Mouse (Mus musculus) neural tube, embryonic 13.5 days (tissue): Measurements from ENCODE around the gene Zfp385a. TPM values are rescaled to one million over a fixed set of nuclear protein-coding genes. Genes with fewer than 3 reads are reported as not detected.

Experiments
- ATAC-seq: fragments of 200-750 bp; cut with Nextera tagmentation; 2 replicates; pipeline ENCODE4 v1.8.0; 2017; ENCODE audit warnings: low read depth, mild to moderate bottlenecking, moderate TSS enrichment, moderate library complexity
- H3K27ac ChIP-seq: fragments of 300-500 bp; sonication (generic); replicated peaks from 2 replicates; pipeline ENCODE4 v1.5.1; 2015; ENCODE audit warnings: moderate library complexity, mild to moderate bottlenecking, inconsistent platforms
- H3K27me3 ChIP-seq: fragments of 300-500 bp; sonication (generic); 2 replicates; pipeline ENCODE4 v1.6.1; 2015; ENCODE audit warnings: mild to moderate bottlenecking, inconsistent platforms
- H3K36me3 ChIP-seq: fragments of 300-500 bp; sonication (generic); 2 replicates; pipeline ENCODE4 v1.6.1; 2015; ENCODE audit warnings: mild to moderate bottlenecking, inconsistent platforms
- H3K4me1 ChIP-seq: fragments of 300-500 bp; sonication (generic); replicated peaks from 2 replicates; pipeline ENCODE4 v1.6.1; 2015; ENCODE audit warnings: inconsistent platforms
- H3K4me2 ChIP-seq: fragments of 300-500 bp; sonication (generic); 2 replicates; pipeline ENCODE4 v1.6.1; 2015; ENCODE audit warnings: inconsistent platforms, mild to moderate bottlenecking, moderate library complexity
- H3K4me3 ChIP-seq: fragments of 300-500 bp; sonication (generic); 2 replicates; pipeline ENCODE4 v1.5.1; 2015; ENCODE audit warnings: mild to moderate bottlenecking, inconsistent platforms
- H3K9ac ChIP-seq: fragments of 300-500 bp; sonication (generic); 2 replicates; pipeline ENCODE4 v1.6.1; 2015; ENCODE audit warnings: moderate library complexity, mild to moderate bottlenecking, inconsistent platforms
- H3K9me3 ChIP-seq: fragments of 300-500 bp; sonication (generic); 2 replicates; pipeline ENCODE4 v1.6.1; 2016; ENCODE audit warnings: inconsistent platforms
- WGBS: fragments of 180-500 bp; shearing (Covaris S2); methylation state at CpG from one replicate; pipeline ENCODE4 v1.1.7; 2015; 5-methylcytosine and 5-hydroxymethylcytosine counted together
- polyA plus RNA-seq: library from polyadenylated mRNA; unstranded; fragments of >200 nt; fragmentation: Nextera tagmentation; extraction: Ambion mirVana; gene quantifications from 2 replicates; pipeline ENCODE4 v1.2.1, GENCODE M21; 2015

Zfp385a gene
- polyA plus RNA-seq, 1 experiment from 2014 or later = 18.4 TPM

GRCm38 (mm10) chr15:103333081-103333615 is 6.7 kb downstream of the Zfp385a start:
- H3K27ac ChIP-seq = no peak overlapping the region
- peaks cover 10% of the 10 kb centered on the region for H3K27me3 ChIP-seq
- 49% methylated on average over 5 of the region's 5 CpGs for WGBS
- no peak overlapping the region for H3K4me2 ChIP-seq
- H3K4me3 ChIP-seq = no peak overlapping the region
- ATAC-seq = no peak
- peaks cover 13% of the 10 kb centered on the region for H3K4me1 ChIP-seq
- H3K36me3 ChIP-seq = no peaks in the 10 kb centered on the region
- no peaks in the 10 kb centered on the region for H3K9me3 ChIP-seq
- H3K9ac ChIP-seq = no peak overlapping the region

- WGBS = 1% methylated on average over 40 of the region's 40 CpGs
These were observed 16.2 kb downstream of the Zfp385a start for GRCm38 (mm10) chr15:103323455-103324247.

GRCm38 (mm10) chr15:103323070-103323454 is 16.8 kb downstream of the Zfp385a start:
- peak overlapping the region; percentile 87 for H3K9ac ChIP-seq
- H3K4me2 ChIP-seq = peak overlapping the region; percentile 84
- H3K27me3 ChIP-seq = no peaks in the 10 kb centered on the region
- H3K9me3 ChIP-seq = no peaks in the 10 kb centered on the region
- peaks cover 19% of the 10 kb centered on the region for H3K36me3 ChIP-seq
- under 1% methylated on average over 19 of the region's 26 CpGs for WGBS
- peak overlapping the region; percentile 79 for H3K27ac ChIP-seq
- H3K4me3 ChIP-seq = peak overlapping the region; percentile 70
- peaks cover 43% of the 10 kb centered on the region for H3K4me1 ChIP-seq
- ATAC-seq = peak; percentile 69

More at GRCm38 (mm10) chr15:103323455-103324247, 16.2 kb downstream of the Zfp385a start:
- Histone ChIP-seq H3K9ac (peak overlapping the region; percentile 87), H3K9me3 (no peaks in the 10 kb centered on the region), H3K4me2 (peak overlapping the region; percentile 84), H3K4me3 (peak overlapping the region; percentile 70), H3K36me3 (peaks cover 14% of the 10 kb centered on the region), H3K27me3 (no peaks in the 10 kb centered on the region), H3K27ac (peak overlapping the region; percentile 79), H3K4me1 (peaks cover 39% of the 10 kb centered on the region)
- ATAC-seq = peak; percentile 97

- H3K4me2 ChIP-seq = peak overlapping the region; percentile 84
- H3K36me3 ChIP-seq = peaks cover 25% of the 10 kb centered on the region
- peak overlapping the region; percentile 70 for H3K4me3 ChIP-seq
- no peak for ATAC-seq
- peaks cover 46% of the 10 kb centered on the region for H3K4me1 ChIP-seq
- H3K27me3 ChIP-seq = no peaks in the 10 kb centered on the region
- WGBS = 46% methylated on average over 4 of the region's 4 CpGs
- H3K9ac ChIP-seq = peak overlapping the region; percentile 87
- H3K9me3 ChIP-seq = no peaks in the 10 kb centered on the region
- H3K27ac ChIP-seq = 0 out of 2 replicates have a peak overlapping the region, but pooled peaks have one; percentile 79
These were observed 17.5 kb downstream of the Zfp385a start for GRCm38 (mm10) chr15:103322396-103322795.

- Histone ChIP-seq H3K9ac (no peak overlapping the region), H3K27ac (no peak overlapping the region), H3K4me1 (peaks cover 48% of the 10 kb centered on the region), H3K4me2 (0 out of 2 replicates have a peak overlapping the region, but pooled peaks have one; percentile 84), H3K27me3 (no peaks in the 10 kb centered on the region), H3K9me3 (no peaks in the 10 kb centered on the region), H3K36me3 (peaks cover 38% of the 10 kb centered on the region), H3K4me3 (no peak overlapping the region)
- 63% methylated on average over 1 of the region's 1 CpGs for WGBS
- no peak for ATAC-seq
These were observed 18.8 kb downstream of the Zfp385a start for GRCm38 (mm10) chr15:103321076-103321475.

GRCm38 (mm10) chr15:103318201-103318816 is 21.6 kb downstream of the Zfp385a start:
- Histone ChIP-seq H3K4me2 (no peak overlapping the region), H3K9me3 (no peaks in the 10 kb centered on the region), H3K27ac (peak overlapping the region; percentile 38), H3K4me1 (peaks cover 67% of the 10 kb centered on the region), H3K27me3 (no peaks in the 10 kb centered on the region), H3K9ac (no peak overlapping the region; the same call in 1 of the 2 replicates), H3K36me3 (peaks cover 47% of the 10 kb centered on the region), H3K4me3 (no peak overlapping the region)
- ATAC-seq = no peak
- 82% methylated on average over 3 of the region's 3 CpGs for WGBS

GRCm38 (mm10) chr15:103317731-103318130 is 22.2 kb downstream of the Zfp385a start:
- peaks cover 70% of the 10 kb centered on the region for H3K4me1 ChIP-seq
- 81% methylated on average over 8 of the region's 8 CpGs for WGBS
- no peak overlapping the region for H3K9ac ChIP-seq
- peaks cover 52% of the 10 kb centered on the region for H3K36me3 ChIP-seq
- H3K4me2 ChIP-seq = no peak overlapping the region
- ATAC-seq = no peak
- peak overlapping the region; percentile 38; the same call in 1 of the 2 replicates for H3K27ac ChIP-seq
- no peak overlapping the region for H3K4me3 ChIP-seq
- no peaks in the 10 kb centered on the region for H3K27me3 ChIP-seq
- no peaks in the 10 kb centered on the region for H3K9me3 ChIP-seq

GRCm38 (mm10) chr15:103317120-103317519 is 22.8 kb downstream of the Zfp385a start:
- Histone ChIP-seq H3K27me3 (no peaks in the 10 kb centered on the region), H3K4me2 (no peak overlapping the region), H3K4me1 (peaks cover 66% of the 10 kb centered on the region), H3K4me3 (no peak overlapping the region), H3K36me3 (peaks cover 52% of the 10 kb centered on the region), H3K27ac (no peak overlapping the region), H3K9me3 (no peaks in the 10 kb centered on the region), H3K9ac (peak overlapping the region; percentile 31; the same call in 1 of the 2 replicates)
- ATAC-seq = no peak

GRCm38 (mm10) chr15:103315979-103316776 is 23.7 kb downstream of the Zfp385a start:
- 82% methylated on average over 10 of the region's 10 CpGs for WGBS

GRCm38 (mm10) chr15:103315011-103315502 is 24.8 kb downstream of the Zfp385a start:
- H3K4me2 ChIP-seq = peak overlapping the region; percentile 56
- peak overlapping the region; percentile 56; the same call in 1 of the 2 replicates for H3K27ac ChIP-seq
- H3K9ac ChIP-seq = peak overlapping the region; percentile 63
- under 1% methylated on average over 18 of the region's 18 CpGs for WGBS
- H3K27me3 ChIP-seq = no peaks in the 10 kb centered on the region
- H3K4me1 ChIP-seq = peaks cover 45% of the 10 kb centered on the region
- no peaks in the 10 kb centered on the region for H3K9me3 ChIP-seq
- peaks cover 48% of the 10 kb centered on the region for H3K36me3 ChIP-seq
- ATAC-seq = peak; percentile 76
- H3K4me3 ChIP-seq = peak overlapping the region; percentile 24

More at GRCm38 (mm10) chr15:103315979-103316776, 23.7 kb downstream of the Zfp385a start:
- Histone ChIP-seq H3K9ac (0 out of 2 replicates have a peak overlapping the region, but pooled peaks have one; percentile 31), H3K4me2 (no peak overlapping the region), H3K36me3 (peaks cover 52% of the 10 kb centered on the region), H3K27ac (0 out of 2 replicates have a peak overlapping the region, but pooled peaks have one; percentile 56), H3K9me3 (no peaks in the 10 kb centered on the region), H3K4me1 (peaks cover 56% of the 10 kb centered on the region), H3K4me3 (no peak overlapping the region), H3K27me3 (no peaks in the 10 kb centered on the region)
- ATAC-seq = no peak

GRCm38 (mm10) chr15:103314181-103314580 is 25.7 kb downstream of the Zfp385a start:
- Histone ChIP-seq H3K9ac (peak overlapping the region; percentile 63), H3K4me2 (peak overlapping the region; percentile 56), H3K27ac (no peak overlapping the region), H3K27me3 (no peaks in the 10 kb centered on the region), H3K4me3 (peak overlapping the region; percentile 24; the same call in 1 of the 2 replicates), H3K4me1 (peaks cover 44% of the 10 kb centered on the region), H3K36me3 (peaks cover 43% of the 10 kb centered on the region), H3K9me3 (no peaks in the 10 kb centered on the region)
- ATAC-seq = 0 out of 2 replicates have a peak, but pooled peaks have one; percentile 2
- 19% methylated on average over 22 of the region's 22 CpGs for WGBS
